Mouse (Mus musculus) ES-CJ7 (cell line): Measurements from ENCODE around the gene Fan1.

Experiments
- DNase-seq: peaks from one replicate; pipeline ENCODE4 v3.0.0; 2011; ENCODE audit warnings: low read depth, low spot score

Fan1 gene

DNA sequence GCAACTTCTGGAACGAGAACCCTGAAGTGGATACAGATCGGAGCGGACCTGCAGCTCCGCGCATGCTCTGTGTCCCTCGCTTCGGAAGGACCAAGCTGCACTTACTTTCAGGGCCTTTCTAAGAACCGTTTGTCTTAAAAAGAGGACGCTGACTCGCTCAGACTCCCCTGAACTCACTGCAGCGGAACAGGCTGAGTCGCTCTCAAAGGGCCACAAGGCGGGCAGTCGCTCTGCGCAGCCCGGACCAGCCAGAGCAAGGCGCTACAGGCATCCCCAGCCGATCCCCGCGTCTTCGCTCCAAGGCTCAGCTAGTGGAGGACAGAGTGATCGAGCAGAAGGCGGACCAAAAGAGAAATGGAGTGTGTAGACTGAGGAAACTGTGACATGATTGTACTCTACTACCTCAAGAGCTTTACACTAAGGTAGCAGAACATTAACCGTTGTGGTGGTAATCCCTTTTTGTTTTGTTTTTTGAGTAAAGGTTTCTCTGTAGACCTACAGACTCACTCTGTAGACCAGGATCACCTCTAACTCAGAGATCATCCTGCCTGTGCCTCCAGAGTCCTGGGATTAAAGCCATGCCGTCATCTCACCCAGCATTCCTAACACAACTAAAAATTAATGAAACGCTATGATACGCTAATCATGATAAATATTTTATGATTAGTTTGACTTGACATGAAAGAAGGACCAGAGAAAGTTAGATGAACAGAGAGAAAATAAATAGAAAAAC is at the start of gene Fan1:
TSS of gene Fan1 (minus strand) at position 266 of the 733 bp plus-strand sequence.
- DNase-seq = peak; percentile 88

DNA sequence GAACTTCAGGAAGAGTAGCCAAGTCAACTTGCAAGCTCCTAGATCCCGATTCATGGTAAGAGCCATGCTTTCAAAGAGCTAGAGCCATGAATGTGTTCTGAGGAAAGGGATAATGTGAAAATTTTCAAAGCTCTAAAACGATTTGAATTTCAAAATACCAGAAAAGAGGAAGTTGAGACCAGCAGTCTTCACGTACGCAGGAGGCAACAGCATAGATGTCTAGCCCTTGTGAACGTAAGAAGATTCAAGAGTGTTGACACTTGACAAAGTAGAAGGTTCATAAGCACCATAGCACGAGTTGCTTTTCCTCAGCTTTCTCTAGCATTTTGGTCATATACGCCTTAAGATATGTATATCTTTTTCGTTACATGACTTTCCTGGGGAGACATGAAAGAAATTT is 30.1 kb upstream of the Fan1 start:
- DNase-seq = no peak

DNA sequence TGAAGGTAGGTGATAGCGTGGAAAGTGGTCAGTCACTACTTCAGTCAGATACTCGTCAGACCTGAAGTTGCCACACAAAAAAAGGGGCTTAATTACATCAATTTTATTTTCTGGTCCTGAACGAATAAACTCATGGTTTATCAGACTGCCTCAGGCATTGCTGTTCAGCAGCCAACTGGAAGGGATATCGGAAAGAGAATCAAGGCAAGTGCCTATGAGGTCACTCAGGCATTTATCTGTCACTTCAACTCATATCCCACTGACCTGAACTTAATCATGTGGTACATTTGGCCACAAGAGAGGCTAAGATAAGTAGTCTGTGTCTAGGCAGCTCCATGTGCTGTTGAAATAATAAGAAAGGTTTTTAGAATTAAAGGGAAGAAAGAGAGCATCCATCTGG is 28.6 kb upstream of the Fan1 start:
- no peak for DNase-seq

DNA sequence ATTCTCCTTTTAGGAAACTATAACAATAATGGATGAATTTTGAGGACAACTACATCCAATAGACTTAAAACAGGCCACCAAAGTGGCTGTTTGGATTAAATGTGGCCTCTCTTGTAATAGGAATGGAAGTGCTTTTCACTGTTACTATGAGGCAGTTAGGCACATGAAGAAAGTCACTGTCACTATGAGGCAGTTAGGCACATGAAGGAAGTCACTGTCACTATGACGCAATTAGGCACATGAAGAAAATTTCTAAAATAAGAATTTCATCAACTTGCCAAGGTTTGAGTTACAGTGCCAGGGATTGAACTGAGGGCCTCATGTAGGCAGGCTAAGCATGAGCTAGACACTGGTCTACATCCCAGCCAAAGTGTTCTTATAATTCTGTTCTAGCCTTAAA is 26.8 kb upstream of the Fan1 start:
- no peak for DNase-seq

DNA sequence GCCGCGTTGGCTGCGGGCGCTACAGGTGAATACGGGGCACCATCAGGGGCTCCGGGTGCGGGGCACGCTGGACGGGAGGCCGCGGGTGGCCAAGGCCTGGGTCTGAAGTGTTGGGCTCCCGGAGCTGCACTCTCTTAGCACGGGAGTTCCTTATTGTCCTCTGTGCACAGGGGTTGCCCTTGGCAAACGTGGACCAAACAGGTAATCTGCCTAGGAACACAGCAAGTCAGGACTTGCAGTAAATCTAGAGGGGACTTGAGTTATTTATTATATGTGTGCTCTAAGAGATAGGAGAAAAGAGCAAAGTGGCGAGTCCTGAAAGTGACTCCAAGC is 18.9 kb upstream of the Fan1 start:
- no peak for DNase-seq

DNA sequence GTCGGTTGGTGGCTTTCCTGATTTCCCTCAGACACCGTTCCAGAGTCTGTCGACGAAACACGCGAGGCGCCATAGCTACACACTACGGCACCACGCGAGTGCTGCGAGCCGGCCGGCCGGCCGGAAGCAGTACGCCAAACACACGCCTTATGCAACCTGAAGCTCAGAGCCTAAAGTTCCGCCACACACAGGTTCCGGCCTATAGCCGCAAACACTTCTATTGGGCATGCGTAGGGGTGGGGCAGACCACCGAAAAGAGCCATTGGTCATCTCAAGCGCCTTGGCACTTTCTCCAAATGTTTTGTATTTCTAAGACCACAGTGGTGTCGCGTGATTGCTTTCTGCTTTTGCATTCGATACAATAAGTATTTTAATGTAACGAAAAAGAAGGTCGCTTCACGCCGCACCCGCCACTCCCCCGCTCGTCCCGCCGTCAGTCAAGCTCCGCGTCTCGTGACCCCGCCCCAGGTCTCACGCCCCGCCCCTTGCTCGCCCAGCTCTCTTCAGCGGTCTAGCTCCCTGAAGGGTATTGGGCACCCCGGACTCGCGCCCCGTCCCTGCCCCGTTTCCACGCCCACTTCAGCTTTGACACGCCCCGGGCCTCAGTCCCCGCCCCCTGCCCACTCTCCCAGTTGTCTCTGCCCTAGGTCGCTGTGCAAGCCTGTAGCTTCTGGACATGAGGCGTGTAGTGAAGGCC is 18.4 kb upstream of the Fan1 start, which contains the start of the genes Mphosph10 and Mcee:
TSS of gene Mphosph10 (minus strand) at position 147 of the 697 bp plus-strand sequence.
TSS of gene Mcee (plus strand) at position 486 of the 697 bp plus-strand sequence.
- DNase-seq = peak; percentile 98

DNA sequence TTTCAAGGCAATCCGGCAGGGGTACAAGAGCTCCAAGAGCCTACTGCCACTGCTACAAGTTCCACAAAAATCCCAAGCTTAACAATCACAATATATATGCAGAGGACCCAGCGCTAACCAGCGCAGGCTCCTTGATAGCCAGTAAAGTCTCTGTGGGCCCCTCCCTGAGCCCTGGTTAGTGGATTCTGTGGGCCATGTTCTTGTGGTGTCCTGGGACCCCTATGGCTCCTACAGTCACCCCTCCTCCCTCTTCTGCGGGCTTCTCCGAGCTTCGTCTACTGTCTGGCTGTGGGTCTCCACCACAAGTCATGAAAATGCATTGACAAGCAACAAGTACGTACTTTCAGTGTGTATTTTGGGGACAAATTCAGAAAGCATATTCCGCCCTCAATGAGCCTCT is 17.6 kb upstream of the Fan1 start:
- peak; percentile 25 for DNase-seq

DNA sequence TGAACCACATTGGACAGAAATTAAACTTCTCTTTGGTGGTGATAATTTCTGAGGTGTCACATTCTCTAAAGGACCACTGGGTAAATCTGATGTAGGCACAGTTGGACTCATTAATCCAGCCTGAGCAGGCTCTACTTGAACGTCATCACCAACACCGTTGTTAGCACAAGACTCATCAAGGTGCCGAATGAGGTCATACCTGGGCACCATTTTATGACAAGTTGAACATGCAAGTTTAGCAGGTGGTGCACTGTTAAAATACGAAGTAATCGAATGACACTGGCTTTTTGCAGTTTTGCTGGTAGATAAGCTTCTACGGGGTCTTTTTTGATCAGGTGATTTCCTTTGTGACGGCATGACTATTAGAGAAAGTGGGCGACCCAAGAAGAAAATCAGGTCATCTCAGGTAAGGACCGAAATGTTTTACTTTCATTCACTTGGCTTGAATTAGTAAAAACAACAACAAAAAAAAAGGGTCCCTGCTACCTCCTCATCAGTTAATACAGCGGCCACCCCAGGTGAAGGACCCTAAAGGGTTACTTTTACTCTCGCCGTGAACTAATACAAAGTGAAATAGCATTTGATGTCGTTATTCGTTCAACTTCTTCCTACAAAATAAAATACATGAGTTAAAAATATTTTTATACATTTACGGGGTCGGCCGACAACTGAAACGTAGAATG is 607 bp downstream of the Fan1 start:
- peak; percentile 27 for DNase-seq

DNA sequence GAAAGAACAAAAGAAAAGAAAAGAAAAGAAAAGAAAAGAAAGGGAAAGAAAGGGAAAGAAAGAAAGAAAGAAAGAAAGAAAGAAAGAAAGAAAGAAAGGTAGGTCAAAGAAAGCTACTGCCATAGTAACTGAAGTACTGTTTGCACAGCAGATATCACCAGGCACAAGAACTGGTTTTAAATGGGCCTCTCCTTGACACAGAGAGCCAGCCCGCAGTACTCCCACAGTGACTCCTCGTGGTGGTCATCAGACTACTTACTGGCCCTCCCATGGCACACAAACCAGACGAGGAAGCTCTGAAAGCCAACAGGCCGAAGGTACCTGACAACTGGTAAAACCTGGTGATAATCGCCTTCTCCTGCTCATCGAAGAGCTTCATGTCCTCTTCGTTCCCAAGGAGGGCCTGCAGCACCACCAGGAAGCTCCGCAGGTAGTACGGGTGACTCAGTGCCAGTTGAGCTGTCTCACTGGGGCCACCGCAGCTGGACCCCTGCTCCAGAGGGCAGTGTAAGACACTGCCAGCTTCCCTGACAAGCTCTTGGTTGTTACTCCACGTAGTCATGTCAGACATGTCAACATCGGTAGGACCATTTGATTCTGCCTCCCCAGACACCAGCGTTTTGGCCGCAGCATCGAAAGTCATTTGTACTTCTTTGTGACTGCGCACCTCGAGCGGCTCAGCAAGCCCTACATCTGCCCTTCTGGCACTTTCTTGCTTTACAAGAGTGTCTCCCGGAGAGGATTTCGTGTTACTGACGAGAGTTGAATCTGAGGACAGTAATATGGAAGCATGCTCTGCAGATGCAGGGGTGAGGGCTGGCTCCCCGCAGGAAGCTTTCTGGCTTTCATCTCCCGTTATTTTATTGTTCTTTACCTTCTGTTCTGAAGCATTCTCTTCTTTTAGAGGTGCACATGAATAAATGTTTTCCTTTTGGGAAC is 1.7 kb downstream of the Fan1 start:
- DNase-seq = no peak

DNA sequence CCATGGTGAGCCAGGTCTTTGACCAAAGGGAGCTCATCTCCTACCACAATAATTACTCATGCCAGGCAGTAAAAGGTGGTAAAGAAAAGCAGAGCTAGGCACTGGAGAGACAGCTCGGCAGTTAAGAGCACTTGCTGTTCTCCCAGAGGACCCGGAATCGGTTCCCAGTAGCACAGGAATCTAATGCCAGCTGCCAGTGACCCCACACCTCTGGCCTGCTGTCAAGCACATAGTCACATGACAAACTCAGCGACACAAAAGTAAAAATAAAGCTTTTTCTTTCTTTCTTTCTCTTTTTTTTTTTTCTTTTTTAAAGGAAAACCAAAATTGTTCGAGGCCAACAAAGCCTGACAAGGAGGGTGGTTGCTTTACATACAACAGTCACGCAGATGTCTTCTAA is 4.1 kb downstream of the Fan1 start:
- no peak for DNase-seq

DNA sequence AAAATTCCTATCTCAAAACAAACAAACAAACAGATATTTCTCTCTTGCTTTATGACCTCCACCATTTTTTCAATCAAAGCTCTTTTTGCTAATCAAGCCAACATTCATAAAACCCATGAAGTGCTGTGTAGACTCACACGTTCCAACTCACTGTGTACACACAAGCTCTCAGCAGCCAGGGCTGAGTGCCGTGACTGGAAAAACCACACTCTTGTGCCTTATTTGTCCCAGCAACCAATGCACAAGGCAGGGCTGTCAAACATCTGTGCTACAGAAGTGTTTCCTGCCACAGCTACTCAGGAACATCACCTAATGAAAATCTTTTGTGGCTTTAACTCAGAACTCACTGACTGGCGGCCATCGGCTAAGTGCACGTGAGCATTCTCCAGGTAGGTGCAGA is 8.0 kb downstream of the Fan1 start:
- no peak for DNase-seq

DNA sequence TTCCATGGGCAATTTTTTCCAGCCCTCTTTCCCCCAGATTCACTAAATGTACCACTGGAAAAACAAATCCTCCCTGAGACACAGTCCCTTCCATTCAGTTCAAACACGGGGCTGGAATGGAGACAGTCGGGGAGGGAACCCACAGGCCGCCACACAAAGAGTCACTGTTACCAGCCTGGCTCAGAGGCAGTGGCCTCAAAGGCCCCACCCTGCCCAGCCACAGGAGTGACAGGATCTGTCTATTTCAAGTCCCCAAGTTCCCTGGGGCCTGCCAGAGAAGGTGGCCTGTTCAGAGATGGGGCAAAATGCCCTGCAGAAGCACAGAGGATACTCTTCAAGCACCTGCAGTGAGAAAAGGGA is 13.3 kb downstream of the Fan1 start:
- DNase-seq = no peak

DNA sequence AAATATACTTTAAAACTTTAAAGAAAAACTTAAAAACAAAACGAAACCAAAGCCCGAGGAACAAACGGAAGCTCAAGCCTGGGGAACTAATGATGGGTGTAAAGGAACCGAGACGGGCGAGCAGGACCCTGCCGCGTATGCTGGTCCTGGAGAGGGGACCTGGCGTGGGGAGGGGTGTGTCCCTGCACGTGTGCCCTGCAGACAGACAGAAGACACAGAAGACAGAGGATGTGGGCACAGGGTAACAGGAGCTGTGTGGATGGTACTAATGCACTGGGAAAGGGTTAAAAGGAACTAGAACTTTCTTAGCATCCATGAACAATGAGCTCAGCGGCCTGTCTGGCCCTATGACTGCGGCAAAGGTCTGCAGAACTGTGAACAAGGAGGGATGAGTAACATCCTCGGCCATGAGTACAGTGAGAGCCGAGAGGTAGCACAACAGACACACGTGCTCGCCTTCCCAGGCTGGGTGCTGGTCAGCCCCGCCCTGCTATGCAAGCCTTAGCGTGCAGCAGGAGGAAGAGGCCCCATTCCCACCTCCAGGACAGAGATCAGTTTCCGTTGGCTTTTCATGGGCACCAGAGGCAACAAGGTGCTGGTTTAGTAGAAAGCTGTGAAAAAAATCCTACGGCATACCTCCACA is 13.8 kb downstream of the Fan1 start:
- DNase-seq = no peak

DNA sequence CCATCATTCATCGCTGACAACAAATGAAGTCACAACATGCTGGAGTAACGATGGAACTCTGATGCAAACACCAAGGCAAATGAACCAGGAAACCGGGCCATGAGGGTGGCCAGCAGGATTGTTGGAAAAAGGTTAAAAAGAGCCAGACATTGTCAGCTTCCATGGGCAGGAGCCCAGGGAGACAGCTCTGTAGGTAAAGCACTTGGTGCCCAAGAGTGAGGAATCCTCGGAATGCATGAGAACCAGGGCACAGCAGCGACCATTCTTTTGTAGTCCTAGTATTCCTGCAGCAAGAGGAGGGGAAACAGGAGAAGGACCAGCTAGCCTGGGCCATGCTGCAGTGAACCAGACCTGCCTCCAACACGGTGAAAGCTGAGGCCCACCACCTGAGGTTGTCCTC is 15.2 kb downstream of the Fan1 start:
- DNase-seq = no peak

DNA sequence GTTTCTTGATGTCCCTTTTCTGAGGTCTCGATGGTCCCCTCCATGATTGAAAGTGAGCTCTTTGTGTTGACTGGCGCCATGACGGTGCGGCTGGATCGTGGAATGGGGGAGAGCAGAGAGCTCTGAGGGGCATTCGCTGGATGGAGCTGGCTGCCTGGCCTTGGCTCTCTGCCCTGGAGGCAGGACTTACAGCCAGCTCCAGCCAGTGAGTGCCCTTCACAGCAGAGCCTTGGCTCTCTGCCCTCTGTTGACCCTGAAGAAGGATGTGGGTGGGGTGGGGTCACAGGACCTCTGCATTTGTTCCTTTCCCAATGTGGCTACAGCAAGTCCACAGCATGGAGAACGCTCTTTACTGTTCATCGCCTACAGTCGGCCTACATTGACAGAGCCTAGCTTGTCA is 16.5 kb downstream of the Fan1 start:
- DNase-seq = no peak

DNA sequence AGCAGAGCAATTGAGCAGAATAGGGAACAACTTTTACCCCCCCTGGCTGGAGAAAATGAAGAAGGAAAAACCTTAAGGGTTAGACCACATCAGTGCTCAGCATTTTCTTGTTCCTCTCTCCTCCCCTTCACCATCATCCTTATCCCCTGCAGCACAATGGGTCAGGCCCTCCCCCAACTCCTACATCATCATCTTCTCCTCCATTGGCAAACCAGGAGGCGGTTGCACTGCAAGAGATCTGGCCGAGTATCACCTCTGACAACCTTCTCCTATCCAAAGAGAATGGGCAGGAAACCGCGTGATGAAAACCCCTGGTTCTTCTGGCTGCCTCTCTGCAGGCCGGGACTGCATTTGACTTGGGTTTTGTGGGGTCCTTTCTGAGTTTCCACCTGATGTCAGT is 17.2 kb downstream of the Fan1 start:
- no peak for DNase-seq

DNA sequence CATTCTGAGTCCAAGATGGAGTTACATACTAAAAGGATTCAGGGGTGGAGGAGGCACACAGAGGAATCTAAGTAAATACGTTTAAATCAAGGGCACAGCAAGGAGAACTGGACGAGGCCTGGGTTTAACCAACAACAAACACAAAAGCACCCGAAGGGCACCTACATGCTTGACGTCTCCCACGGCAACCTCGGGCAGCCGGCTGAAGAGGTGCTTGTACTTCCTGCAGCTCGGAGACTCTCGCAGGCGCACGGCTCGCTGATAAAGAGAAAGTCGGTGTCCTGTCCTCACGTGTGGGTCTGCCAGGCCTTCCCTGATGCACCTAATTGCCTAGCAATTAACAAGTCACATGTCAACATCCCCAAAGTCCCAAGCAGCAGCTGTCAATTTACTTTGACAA is 19.7 kb downstream of the Fan1 start:
- DNase-seq = no peak

DNA sequence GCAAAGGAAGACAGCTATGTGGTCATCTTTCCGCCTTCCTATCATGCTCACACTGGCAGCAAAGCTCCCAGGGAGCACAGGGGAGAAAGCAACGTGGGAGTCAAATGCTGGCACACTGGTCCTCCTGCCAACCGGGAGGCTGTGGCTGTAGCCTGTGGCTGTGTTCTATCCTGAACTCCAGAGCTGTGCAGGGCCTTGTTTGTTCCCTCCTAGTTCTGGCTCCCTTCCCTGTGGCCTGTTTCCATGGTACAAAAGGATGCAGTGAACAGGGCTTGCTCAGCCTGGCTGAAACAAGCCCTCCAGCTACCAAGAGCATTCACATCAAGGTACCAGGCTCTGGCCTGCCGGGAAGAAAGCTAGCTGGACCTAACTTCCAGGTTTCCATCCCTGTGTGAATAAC is 22.8 kb downstream of the Fan1 start:
- no peak for DNase-seq

DNA sequence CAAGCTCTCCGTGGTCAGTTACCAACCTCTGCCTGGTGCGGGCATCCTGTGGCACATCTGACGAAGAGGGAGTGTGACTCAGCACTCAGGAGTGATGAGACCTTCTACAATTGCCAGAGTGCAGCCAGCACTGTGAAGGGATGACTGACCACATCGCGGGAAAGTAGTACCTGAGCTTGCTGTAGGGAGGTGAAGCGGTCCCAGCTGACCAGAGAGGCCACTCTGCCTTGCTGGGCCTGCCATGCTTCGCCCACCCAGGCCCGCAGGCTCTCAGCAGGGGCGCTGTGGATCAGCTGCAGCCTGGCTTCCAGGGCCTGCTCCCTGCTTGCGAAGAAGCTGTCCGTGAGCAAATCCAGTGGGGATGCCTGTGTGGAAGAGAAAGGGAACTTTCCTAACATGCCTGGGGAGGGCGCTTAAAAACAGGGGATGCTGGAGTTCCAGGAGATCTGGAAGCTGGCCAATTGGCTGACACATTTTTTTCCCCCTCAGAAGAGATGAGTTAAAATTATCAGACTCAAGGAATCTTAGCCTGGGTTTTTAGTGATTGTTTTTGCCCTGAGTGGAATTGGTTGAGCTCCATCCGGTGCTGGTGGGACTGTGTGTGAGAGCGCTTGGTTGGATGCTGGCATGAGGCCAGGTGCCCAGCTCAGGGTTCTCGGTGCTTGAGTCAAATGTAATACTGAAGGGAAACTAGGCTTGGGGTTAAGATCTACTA is 24.6 kb downstream of the Fan1 start:
- DNase-seq = no peak

DNA sequence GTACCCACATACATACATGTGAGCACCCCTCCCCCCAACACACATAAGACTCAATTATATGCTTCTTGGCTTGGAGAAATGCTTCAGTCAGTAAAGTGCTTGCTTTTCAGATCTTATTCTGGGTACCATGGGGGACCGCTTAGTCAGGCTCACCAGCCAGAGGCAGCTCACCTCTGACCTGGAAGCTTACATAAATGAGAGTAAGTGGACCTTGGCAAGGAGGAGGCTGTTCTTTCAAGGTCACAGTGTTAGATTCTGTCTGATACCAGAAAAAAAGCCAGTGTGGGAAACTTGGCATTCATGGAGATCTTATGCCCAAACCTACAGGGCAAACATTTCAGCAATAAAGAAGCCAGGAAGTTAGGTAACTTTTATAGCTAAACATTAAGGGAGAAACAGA is 26.1 kb downstream of the Fan1 start:
- no peak for DNase-seq

DNA sequence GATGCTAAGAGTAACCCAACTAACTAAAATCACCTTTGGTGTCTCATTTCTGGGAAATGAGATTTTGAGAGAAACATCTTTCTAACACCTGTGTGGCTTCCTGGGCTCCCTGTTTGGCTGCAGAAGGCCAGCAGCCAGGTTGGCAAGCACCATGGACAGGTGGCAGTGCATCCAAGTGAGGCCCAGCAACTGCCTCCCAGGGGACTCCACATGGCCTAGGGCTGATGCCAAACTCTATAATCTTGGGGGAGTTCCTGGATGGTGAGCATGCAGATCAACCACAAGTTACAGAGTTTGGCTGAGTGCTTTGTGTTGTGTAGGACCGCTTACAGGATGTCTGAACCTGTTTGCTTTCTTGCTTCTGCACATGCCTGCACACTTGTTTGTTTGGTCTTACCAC is 41.2 kb downstream of the Fan1 start:
- DNase-seq = no peak
